Mouse (Mus musculus): ENCODE results near the gene Slc25a18. TPM values are rescaled to one million over a fixed set of nuclear protein-coding genes. Genes with fewer than 3 reads are reported as not detected.

Gene Slc25a18
- polyA plus RNA-seq, 1 experiment: 0.28 TPM

- Histone ChIP-seq H3K27ac (ENCODE audit: insufficient read depth, low read depth, low read length) (peak overlapping the region; percentile 76), H3K4me3 (ENCODE audit: insufficient read depth, low read length) (peak overlapping the region; percentile 82), H3K4me1 (ENCODE audit: control insufficient read depth, insufficient read depth, low read length) (peaks cover 6% of the 10 kb centered on the region)
- TF ChIP-seq CTCF (IDR thresholded peaks at IDR 0.05; ENCODE audit: low read depth, low read length) (no peak), POLR2A (IDR thresholded peaks at IDR 0.05; ENCODE audit: borderline replicate concordance, low read depth, low read length) (no peak)
Measured at GRCm38 (mm10) chr6:120820941-120821340, 47.6 kb downstream of the Slc25a18 start.

- Histone ChIP-seq H3K4me1 (ENCODE audit: control insufficient read depth, insufficient read depth, low read length) (peaks cover 6% of the 10 kb centered on the region), H3K4me3 (ENCODE audit: insufficient read depth, low read length) (peak overlapping the region; percentile 82), H3K27ac (ENCODE audit: insufficient read depth, low read depth, low read length) (peak overlapping the region; percentile 94)
- TF ChIP-seq POLR2A (IDR thresholded peaks at IDR 0.05; ENCODE audit: borderline replicate concordance, low read depth, low read length) (no peak), CTCF (IDR thresholded peaks at IDR 0.05; ENCODE audit: low read depth, low read length) (no peak)
Measured at GRCm38 (mm10) chr6:120821715-120822114, 48.3 kb downstream of the Slc25a18 start.

- TF ChIP-seq POLR2A (IDR thresholded peaks at IDR 0.05; ENCODE audit: borderline replicate concordance, low read depth, low read length) (peak; percentile 93; the same call in 1 of the 2 replicates), CTCF (IDR thresholded peaks at IDR 0.05; ENCODE audit: low read depth, low read length) (no peak)
- H3K4me1 ChIP-seq (ENCODE audit: control insufficient read depth, insufficient read depth, low read length): peaks cover 6% of the 10 kb centered on the region
- peak within 1 kb of the TSS; percentile 82 for H3K4me3 ChIP-seq (ENCODE audit: insufficient read depth, low read length)
- peak within 1 kb of the TSS; percentile 94 for H3K27ac ChIP-seq (ENCODE audit: insufficient read depth, low read depth, low read length)
Measured at GRCm38 (mm10) chr6:120822307-120822928, 49.0 kb downstream of the Slc25a18 start, which contains the start of gene Atp6v1e1. TSS of gene Atp6v1e1 (minus strand) at chr6:120822793.

- TF ChIP-seq CTCF (IDR thresholded peaks at IDR 0.05; ENCODE audit: low read depth, low read length) (no peak), POLR2A (IDR thresholded peaks at IDR 0.05; ENCODE audit: borderline replicate concordance, low read depth, low read length) (no peak)
- no peak overlapping the region for H3K4me3 ChIP-seq (ENCODE audit: insufficient read depth, low read length)
- peak overlapping the region; percentile 59 for H3K27ac ChIP-seq (ENCODE audit: insufficient read depth, low read depth, low read length)
- H3K4me1 ChIP-seq (ENCODE audit: control insufficient read depth, insufficient read depth, low read length): peaks cover 6% of the 10 kb centered on the region
Measured at GRCm38 (mm10) chr6:120822937-120823614, 49.7 kb downstream of the Slc25a18 start.

GRCm38 (mm10) chr6:120830056-120830455 is 56.7 kb downstream of the Slc25a18 start:
- Histone ChIP-seq H3K4me3 (ENCODE audit: insufficient read depth, low read length) (no peak overlapping the region), H3K4me1 (ENCODE audit: control insufficient read depth, insufficient read depth, low read length) (no peaks in the 10 kb centered on the region), H3K27ac (ENCODE audit: insufficient read depth, low read depth, low read length) (no peak overlapping the region)
- TF ChIP-seq CTCF (IDR thresholded peaks at IDR 0.05; ENCODE audit: low read depth, low read length): no peak
- TF ChIP-seq POLR2A (IDR thresholded peaks at IDR 0.05; ENCODE audit: borderline replicate concordance, low read depth, low read length): no peak

GRCm38 (mm10) chr6:120830866-120831608 is 57.7 kb downstream of the Slc25a18 start:
- no peak overlapping the region for H3K4me3 ChIP-seq (ENCODE audit: insufficient read depth, low read length)
- no peak overlapping the region for H3K27ac ChIP-seq (ENCODE audit: insufficient read depth, low read depth, low read length)
- H3K4me1 ChIP-seq (ENCODE audit: control insufficient read depth, insufficient read depth, low read length): no peaks in the 10 kb centered on the region
- TF ChIP-seq POLR2A (IDR thresholded peaks at IDR 0.05; ENCODE audit: borderline replicate concordance, low read depth, low read length): no peak
- TF ChIP-seq CTCF (IDR thresholded peaks at IDR 0.05; ENCODE audit: low read depth, low read length): no peak

GRCm38 (mm10) chr6:120832097-120832496 is 58.7 kb downstream of the Slc25a18 start:
- no peak for TF ChIP-seq POLR2A (IDR thresholded peaks at IDR 0.05; ENCODE audit: borderline replicate concordance, low read depth, low read length)
- no peak for TF ChIP-seq CTCF (IDR thresholded peaks at IDR 0.05; ENCODE audit: low read depth, low read length)
- no peaks in the 10 kb centered on the region for H3K4me1 ChIP-seq (ENCODE audit: control insufficient read depth, insufficient read depth, low read length)
- no peak overlapping the region for H3K4me3 ChIP-seq (ENCODE audit: insufficient read depth, low read length)
- H3K27ac ChIP-seq (ENCODE audit: insufficient read depth, low read depth, low read length): no peak overlapping the region

- no peak overlapping the region for H3K27ac ChIP-seq (ENCODE audit: insufficient read depth, low read depth, low read length)
- no peaks in the 10 kb centered on the region for H3K4me1 ChIP-seq (ENCODE audit: control insufficient read depth, insufficient read depth, low read length)
- no peak overlapping the region for H3K4me3 ChIP-seq (ENCODE audit: insufficient read depth, low read length)
- TF ChIP-seq POLR2A (IDR thresholded peaks at IDR 0.05; ENCODE audit: borderline replicate concordance, low read depth, low read length) (no peak), CTCF (IDR thresholded peaks at IDR 0.05; ENCODE audit: low read depth, low read length) (no peak)
Measured at GRCm38 (mm10) chr6:120834766-120835321, 61.5 kb downstream of the Slc25a18 start.

- peak within 1 kb of the TSS; percentile 72 for H3K27ac ChIP-seq (ENCODE audit: insufficient read depth, low read depth, low read length)
- H3K4me1 ChIP-seq (ENCODE audit: control insufficient read depth, insufficient read depth, low read length): peaks cover 4% of the 10 kb centered on the region
- peak; percentile 45 for TF ChIP-seq CTCF (IDR thresholded peaks at IDR 0.05; ENCODE audit: low read depth, low read length)
- no peak; the same call in 1 of the 2 replicates for TF ChIP-seq POLR2A (IDR thresholded peaks at IDR 0.05; ENCODE audit: borderline replicate concordance, low read depth, low read length)
- H3K4me3 ChIP-seq (ENCODE audit: insufficient read depth, low read length): peak within 1 kb of the TSS; percentile 73
Measured at GRCm38 (mm10) chr6:120835474-120836374, 62.3 kb downstream of the Slc25a18 start, which contains the start of gene Bcl2l13. TSS of gene Bcl2l13 (plus strand) at chr6:120836212.

Measured in bone marrow macrophage, adult 2 months (primary cell).